Mouse (Mus musculus) embryonic facial prominence, embryonic 15.5 days (tissue): ENCODE results near the gene Fam234b. TPM values are rescaled to one million over a fixed set of nuclear protein-coding genes. Genes with fewer than 3 reads are reported as not detected.

Experiments
- ATAC-seq: fragments of 200-750 bp; cut with Nextera tagmentation; 2 replicates; pipeline ENCODE4 v1.8.0; 2017; ENCODE audit warnings: low read depth, moderate TSS enrichment; ENCODE audit not compliant: insufficient number of reproducible peaks, low FRiP score, low TSS enrichment
- H3K27ac ChIP-seq: fragments of 300-500 bp; sonication (generic); replicated peaks from 2 replicates; pipeline ENCODE4 v1.5.1; 2015; ENCODE audit warnings: mild to moderate bottlenecking, inconsistent platforms
- H3K27me3 ChIP-seq: fragments of 300-500 bp; sonication (generic); 2 replicates; pipeline ENCODE4 v1.6.1; 2015; ENCODE audit warnings: inconsistent platforms
- H3K36me3 ChIP-seq: fragments of 300-500 bp; sonication (generic); 2 replicates; pipeline ENCODE4 v1.6.1; 2015; ENCODE audit warnings: mild to moderate bottlenecking, inconsistent platforms
- H3K4me1 ChIP-seq: fragments of 300-500 bp; sonication (generic); 2 replicates; pipeline ENCODE4 v1.6.1; 2015; ENCODE audit warnings: inconsistent platforms
- H3K4me2 ChIP-seq: fragments of 300-500 bp; sonication (generic); replicated peaks from 2 replicates; pipeline ENCODE4 v1.6.1; 2015; ENCODE audit warnings: mild to moderate bottlenecking, inconsistent platforms
- H3K4me3 ChIP-seq: fragments of 300-500 bp; sonication (generic); replicated peaks from 2 replicates; pipeline ENCODE4 v1.5.1; 2015; ENCODE audit warnings: mild to moderate bottlenecking, inconsistent platforms
- H3K9ac ChIP-seq: fragments of 300-500 bp; sonication (generic); 2 replicates; pipeline ENCODE4 v1.6.1; 2015; ENCODE audit warnings: inconsistent platforms
- H3K9me3 ChIP-seq: fragments of 300-500 bp; sonication (generic); replicated peaks from 2 replicates; pipeline ENCODE4 v1.6.1; 2016; ENCODE audit warnings: inconsistent platforms
- WGBS: fragments of 180-500 bp; shearing (Covaris S2); methylation state at CpG from one replicate; pipeline ENCODE4 v1.1.7; 2015; 5-methylcytosine and 5-hydroxymethylcytosine counted together
- polyA plus RNA-seq: library from polyadenylated mRNA; unstranded; fragments of >200 nt; fragmentation: Nextera tagmentation; extraction: Ambion mirVana; gene quantifications from 2 replicates; pipeline ENCODE4 v1.2.1, GENCODE M21; 2015

Gene Fam234b
- polyA plus RNA-seq, 1 experiment from 2014 or later: 25.1 TPM

GRCm38 (mm10) chr6:135250926-135251699 is 53.3 kb downstream of the Fam234b start:
- peak overlapping the region; percentile 86 for H3K27ac ChIP-seq
- no peaks in the 10 kb centered on the region for H3K27me3 ChIP-seq
- no peak for ATAC-seq
- H3K9me3 ChIP-seq: no peaks in the 10 kb centered on the region
- no peak overlapping the region for H3K4me3 ChIP-seq
- H3K36me3 ChIP-seq: no peaks in the 10 kb centered on the region
- no peak overlapping the region for H3K4me2 ChIP-seq
- peaks cover 35% of the 10 kb centered on the region for H3K4me1 ChIP-seq
- no peak overlapping the region for H3K9ac ChIP-seq
- 54% methylated on average over 19 of the region's 19 CpGs for WGBS

- Histone ChIP-seq H3K4me1 (peaks cover 35% of the 10 kb centered on the region), H3K9ac (no peak overlapping the region), H3K4me3 (peak overlapping the region; percentile 16; the same call in 1 of the 2 replicates), H3K27ac (peak overlapping the region; percentile 86), H3K36me3 (no peaks in the 10 kb centered on the region), H3K4me2 (peak overlapping the region; percentile 40), H3K9me3 (no peaks in the 10 kb centered on the region), H3K27me3 (no peaks in the 10 kb centered on the region)
- peak; percentile 8; the same call in 1 of the 2 replicates for ATAC-seq
- WGBS: 44% methylated on average over 24 of the region's 24 CpGs
Measured at GRCm38 (mm10) chr6:135251849-135252727, 54.3 kb downstream of the Fam234b start.

- WGBS: 6% methylated on average over 16 of the region's 16 CpGs
- H3K9ac ChIP-seq: no peak overlapping the region
Measured at GRCm38 (mm10) chr6:135252728-135253077, 54.9 kb downstream of the Fam234b start.

DNA sequence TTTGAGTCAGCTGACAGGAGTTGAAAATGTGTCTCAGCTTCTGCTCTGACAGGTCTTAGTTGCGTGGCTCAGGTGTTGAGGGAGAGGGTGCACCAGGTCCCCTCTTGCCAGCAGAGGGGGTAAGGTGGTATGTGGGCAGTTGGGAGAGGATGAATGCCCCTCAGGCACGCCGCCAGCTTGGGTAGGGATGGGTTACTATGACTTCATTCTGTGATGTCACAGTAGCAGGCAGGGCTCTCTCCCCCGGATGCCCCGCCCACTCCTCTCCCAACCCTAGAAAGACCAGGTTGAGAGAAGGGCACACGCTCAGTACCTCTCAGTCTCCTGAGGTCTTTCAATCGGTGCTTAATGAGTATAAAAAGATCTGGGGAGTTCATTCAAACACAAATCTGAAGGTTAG is 56.4 kb downstream of the Fam234b start, which contains the start of gene Gsg1:
TSS of gene Gsg1 (minus strand) at position 199 of the 400 bp plus-strand sequence.
- no peak within 1 kb of the TSS for H3K4me3 ChIP-seq
- no peaks in the 10 kb centered on the region for H3K27me3 ChIP-seq
- no peak for ATAC-seq
- H3K36me3 ChIP-seq: no peaks in the 10 kb centered on the region
- peaks cover 35% of the 10 kb centered on the region for H3K4me1 ChIP-seq
- 81% methylated on average over 7 of the region's 7 CpGs for WGBS
- no peak within 1 kb of the TSS for H3K9ac ChIP-seq
- no peak within 1 kb of the TSS for H3K4me2 ChIP-seq
- H3K9me3 ChIP-seq: no peaks in the 10 kb centered on the region
- 0 out of 2 replicates have a peak within 1 kb of the TSS, but pooled peaks have one; percentile 86 for H3K27ac ChIP-seq

More at GRCm38 (mm10) chr6:135252728-135253077, 54.9 kb downstream of the Fam234b start:
- H3K27ac ChIP-seq: peak overlapping the region; percentile 86
- H3K27me3 ChIP-seq: no peaks in the 10 kb centered on the region
- H3K9me3 ChIP-seq: no peaks in the 10 kb centered on the region
- peak overlapping the region; percentile 16; the same call in 1 of the 2 replicates for H3K4me3 ChIP-seq
- peak; percentile 69; the same call in 1 of the 2 replicates for ATAC-seq
- H3K4me2 ChIP-seq: peak overlapping the region; percentile 40
- peaks cover 35% of the 10 kb centered on the region for H3K4me1 ChIP-seq
- no peaks in the 10 kb centered on the region for H3K36me3 ChIP-seq

DNA sequence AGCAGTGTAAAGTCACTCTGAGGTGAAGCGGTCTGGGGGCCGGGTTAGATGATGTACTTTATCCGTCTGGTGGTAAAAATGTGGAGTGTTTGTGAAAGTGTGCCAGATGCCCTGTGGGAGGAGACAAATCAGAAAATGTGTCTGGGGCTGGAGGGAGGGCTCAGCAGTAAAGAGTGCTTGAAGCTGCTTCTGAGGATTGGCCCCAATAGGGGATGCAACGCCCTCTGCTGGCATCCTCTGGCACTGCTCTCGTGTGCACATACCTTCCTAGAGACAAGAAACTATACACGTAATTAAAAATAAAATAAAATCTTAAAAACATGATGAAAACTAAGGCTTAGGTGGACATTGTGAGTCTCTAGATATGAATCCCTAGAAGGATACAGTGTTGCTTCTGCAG is 62.7 kb downstream of the Fam234b start:
- H3K27me3 ChIP-seq: no peaks in the 10 kb centered on the region
- H3K9me3 ChIP-seq: no peaks in the 10 kb centered on the region
- no peak for ATAC-seq
- H3K4me1 ChIP-seq: no peaks in the 10 kb centered on the region
- H3K4me3 ChIP-seq: no peak overlapping the region
- no peak overlapping the region for H3K4me2 ChIP-seq
- no peaks in the 10 kb centered on the region for H3K36me3 ChIP-seq
- no peak overlapping the region for H3K9ac ChIP-seq
- 94% methylated on average over 6 of the region's 6 CpGs for WGBS
- no peak overlapping the region for H3K27ac ChIP-seq

DNA sequence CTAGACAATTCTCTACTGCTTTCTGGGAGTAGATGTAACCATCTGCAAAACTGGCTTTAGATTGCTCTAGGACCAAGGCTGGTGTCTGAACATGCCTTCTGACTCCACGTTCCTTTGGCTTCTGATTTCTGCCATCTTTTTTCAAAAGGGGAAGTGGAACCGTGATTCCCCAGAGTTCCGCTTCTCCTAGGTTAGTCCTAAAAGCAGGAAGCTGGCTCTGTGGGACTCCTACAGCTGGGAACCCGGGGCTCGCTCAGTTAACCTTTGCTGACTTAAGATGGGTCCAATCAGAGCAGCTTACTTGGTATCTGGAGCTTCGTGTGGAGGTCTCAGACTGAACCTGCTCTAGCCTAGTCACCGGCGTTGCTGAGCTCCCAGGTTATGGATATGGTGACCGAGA is 63.3 kb downstream of the Fam234b start:
- ATAC-seq: no peak
- Histone ChIP-seq H3K36me3 (no peaks in the 10 kb centered on the region), H3K4me2 (no peak overlapping the region), H3K27ac (no peak overlapping the region), H3K4me1 (no peaks in the 10 kb centered on the region), H3K27me3 (no peaks in the 10 kb centered on the region), H3K9ac (no peak overlapping the region), H3K9me3 (no peaks in the 10 kb centered on the region), H3K4me3 (no peak overlapping the region)
- 86% methylated on average over 9 of the region's 9 CpGs for WGBS

DNA sequence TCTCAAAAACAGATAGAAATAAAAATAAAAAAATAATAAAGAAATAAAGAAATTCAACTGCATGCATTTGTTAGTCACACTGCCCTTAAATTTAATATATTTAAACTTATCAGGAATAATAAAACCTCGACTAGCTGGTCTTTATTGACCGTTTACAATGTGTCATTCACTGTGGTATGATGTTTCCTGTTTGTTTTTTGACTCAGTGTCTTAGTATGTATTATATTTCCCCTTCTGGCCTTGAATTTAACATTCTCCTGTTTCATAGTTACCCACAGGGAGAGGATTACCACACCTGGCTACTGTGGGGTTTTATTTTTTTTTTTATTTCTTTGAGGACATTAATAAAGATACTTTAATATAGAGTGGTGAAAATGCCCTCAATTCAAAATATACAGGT is 64.8 kb downstream of the Fam234b start:
- Histone ChIP-seq H3K9me3 (no peaks in the 10 kb centered on the region), H3K4me1 (no peaks in the 10 kb centered on the region), H3K9ac (no peak overlapping the region), H3K4me2 (no peak overlapping the region), H3K27ac (no peak overlapping the region), H3K4me3 (no peak overlapping the region), H3K36me3 (no peaks in the 10 kb centered on the region), H3K27me3 (no peaks in the 10 kb centered on the region)
- ATAC-seq: no peak
- WGBS: 52% methylated on average over 2 of the region's 2 CpGs

- Histone ChIP-seq H3K9ac (no peak overlapping the region), H3K27ac (no peak overlapping the region), H3K36me3 (no peaks in the 10 kb centered on the region), H3K9me3 (no peaks in the 10 kb centered on the region), H3K4me1 (0 out of 2 replicates have a peak, but pooled peaks cover 3% of the 10 kb centered on the region), H3K27me3 (no peaks in the 10 kb centered on the region), H3K4me2 (no peak overlapping the region), H3K4me3 (no peak overlapping the region)
- 79% methylated on average over 6 of the region's 6 CpGs for WGBS
- no peak for ATAC-seq
Measured at GRCm38 (mm10) chr6:135264136-135264535, 66.4 kb downstream of the Fam234b start.

DNA sequence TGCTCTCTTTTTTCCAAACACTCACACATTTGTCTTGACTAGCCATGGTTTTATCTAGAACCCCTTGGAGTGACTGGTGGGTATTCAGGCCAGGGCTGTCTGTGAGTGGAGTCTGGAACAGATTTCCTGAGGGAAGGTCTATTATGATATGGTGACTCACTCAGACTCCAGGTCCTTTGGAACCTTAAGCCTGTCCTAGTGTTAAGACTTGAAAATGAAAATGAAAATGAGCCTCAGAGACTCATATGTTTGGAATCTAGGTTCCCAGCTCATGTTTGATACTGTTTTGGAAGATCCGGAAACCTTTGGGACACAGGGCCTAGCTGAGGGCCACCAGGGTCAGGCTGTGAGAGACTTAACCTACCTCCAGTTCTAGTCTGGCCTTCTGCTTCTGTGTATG is 68.3 kb downstream of the Fam234b start:
- Histone ChIP-seq H3K9me3 (no peaks in the 10 kb centered on the region), H3K4me1 (0 out of 2 replicates have a peak, but pooled peaks cover 3% of the 10 kb centered on the region), H3K4me3 (no peak overlapping the region), H3K9ac (no peak overlapping the region), H3K27me3 (no peaks in the 10 kb centered on the region), H3K4me2 (no peak overlapping the region), H3K27ac (no peak overlapping the region), H3K36me3 (no peaks in the 10 kb centered on the region)
- ATAC-seq: no peak
- WGBS: 86% methylated on average over 1 of the region's 1 CpGs

DNA sequence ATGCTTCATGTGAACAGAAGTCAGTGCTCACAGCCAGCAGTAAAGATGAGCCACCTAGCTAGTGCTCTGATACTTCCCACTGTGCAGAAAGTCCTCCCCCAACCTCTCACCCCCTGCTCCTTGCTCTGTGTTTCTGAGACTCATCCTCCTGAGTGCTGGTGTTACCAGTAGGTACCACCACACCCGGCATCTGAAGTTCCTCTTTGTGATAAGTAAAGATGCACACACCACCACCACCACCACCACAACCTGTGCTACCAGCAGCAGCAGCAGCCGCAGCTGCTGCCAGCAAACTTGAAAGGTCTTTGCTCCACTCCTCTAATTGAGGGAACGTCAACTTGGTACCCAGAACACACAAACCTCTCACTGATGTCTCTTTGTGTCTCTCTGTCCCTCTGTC is 69.4 kb downstream of the Fam234b start:
- H3K27ac ChIP-seq: no peak overlapping the region
- no peaks in the 10 kb centered on the region for H3K9me3 ChIP-seq
- no peak overlapping the region for H3K4me3 ChIP-seq
- no peak for ATAC-seq
- H3K4me1 ChIP-seq: 0 out of 2 replicates have a peak, but pooled peaks cover 3% of the 10 kb centered on the region
- H3K36me3 ChIP-seq: no peaks in the 10 kb centered on the region
- H3K9ac ChIP-seq: no peak overlapping the region
- 69% methylated on average over 3 of the region's 3 CpGs for WGBS
- H3K4me2 ChIP-seq: no peak overlapping the region
- H3K27me3 ChIP-seq: no peaks in the 10 kb centered on the region

- no peak for ATAC-seq
- Histone ChIP-seq H3K27ac (no peak overlapping the region), H3K4me3 (no peak overlapping the region), H3K4me2 (no peak overlapping the region), H3K27me3 (no peaks in the 10 kb centered on the region), H3K9ac (no peak overlapping the region), H3K36me3 (no peaks in the 10 kb centered on the region), H3K4me1 (0 out of 2 replicates have a peak, but pooled peaks cover 3% of the 10 kb centered on the region), H3K9me3 (no peaks in the 10 kb centered on the region)
Measured at GRCm38 (mm10) chr6:135268392-135268791, 70.6 kb downstream of the Fam234b start.
